Mouse (Mus musculus) lung, postnatal 4 days (tissue): Measurements from ENCODE around the gene Reck.

ENCODE experiments used
- DNase-seq, 2 experiments: peaks; one replicate each; pipeline ENCODE4 v3.0.0; 2021

The Reck gene

DNA sequence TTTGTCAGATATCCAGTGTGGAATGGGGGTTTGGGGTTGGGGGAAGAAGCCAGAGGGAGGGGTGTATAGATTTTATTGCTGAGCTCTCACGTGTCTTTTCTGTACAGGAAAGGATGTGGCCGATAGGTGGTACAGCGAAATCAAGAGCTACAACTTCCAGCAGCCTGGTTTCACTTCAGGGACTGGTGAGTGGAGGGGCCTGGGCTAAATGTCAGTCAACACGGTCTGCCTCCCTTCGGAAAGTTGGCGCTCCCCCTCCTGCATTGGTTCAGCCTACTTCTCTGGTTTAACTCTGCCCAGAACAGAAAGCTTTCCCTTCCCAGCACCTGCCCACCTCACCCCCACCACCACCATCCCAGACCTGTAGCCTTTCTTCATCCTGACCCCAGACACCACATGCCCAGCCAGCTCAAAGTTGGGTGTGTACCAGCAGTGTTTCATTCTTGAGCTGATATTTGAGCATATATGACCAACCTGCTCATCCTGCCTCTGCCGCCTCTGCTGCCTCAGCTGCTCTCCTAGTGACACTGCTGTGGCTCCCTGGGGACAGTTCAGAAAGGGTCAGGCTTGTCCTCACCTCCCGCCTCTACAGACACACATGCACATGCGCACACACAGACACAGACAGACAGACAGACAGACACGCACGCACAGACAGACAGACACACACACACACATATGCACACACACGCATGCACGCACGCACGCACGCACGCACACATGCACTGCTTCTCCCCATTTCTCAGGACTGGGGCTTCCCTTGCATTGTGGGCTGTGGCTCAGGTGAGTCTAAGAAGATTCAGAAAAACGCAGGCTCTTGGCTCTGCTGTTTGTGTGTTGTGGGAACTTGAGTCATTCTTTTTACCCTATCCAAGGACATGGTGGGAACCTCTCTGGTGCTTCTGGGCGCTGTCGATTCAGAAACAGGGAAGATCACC lies 95.3 kb downstream of the Reck start:
- no peak for DNase-seq

DNA sequence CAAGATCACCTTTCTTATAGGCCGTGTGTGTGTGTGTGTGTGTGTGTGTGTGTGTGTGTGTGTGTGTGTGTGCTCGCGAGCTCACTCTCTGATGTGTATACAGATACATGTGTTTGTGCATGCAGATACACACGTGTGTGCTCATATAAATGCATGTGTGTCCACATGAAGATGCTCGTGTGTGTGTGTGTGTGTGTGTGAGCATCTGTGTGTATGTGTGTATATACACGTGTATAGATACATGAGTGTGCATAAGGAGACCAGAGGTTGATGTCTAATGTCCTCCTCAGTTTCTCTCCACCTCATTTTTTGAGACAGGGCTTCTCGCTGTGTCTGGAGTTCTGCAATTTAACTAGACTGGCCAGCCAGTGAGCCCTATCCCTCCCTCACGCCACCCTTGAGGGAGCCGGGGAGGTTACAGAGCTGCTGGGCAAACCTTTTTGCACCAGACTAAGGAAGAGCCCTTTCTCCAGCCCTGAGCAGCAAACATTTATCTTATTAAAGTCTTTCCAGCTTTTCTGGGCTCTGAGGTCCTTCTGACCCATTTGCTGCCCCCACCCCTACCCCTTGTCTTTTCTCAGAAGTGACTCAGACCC lies 96.3 kb downstream of the Reck start:
- DNase-seq = no peak

DNA sequence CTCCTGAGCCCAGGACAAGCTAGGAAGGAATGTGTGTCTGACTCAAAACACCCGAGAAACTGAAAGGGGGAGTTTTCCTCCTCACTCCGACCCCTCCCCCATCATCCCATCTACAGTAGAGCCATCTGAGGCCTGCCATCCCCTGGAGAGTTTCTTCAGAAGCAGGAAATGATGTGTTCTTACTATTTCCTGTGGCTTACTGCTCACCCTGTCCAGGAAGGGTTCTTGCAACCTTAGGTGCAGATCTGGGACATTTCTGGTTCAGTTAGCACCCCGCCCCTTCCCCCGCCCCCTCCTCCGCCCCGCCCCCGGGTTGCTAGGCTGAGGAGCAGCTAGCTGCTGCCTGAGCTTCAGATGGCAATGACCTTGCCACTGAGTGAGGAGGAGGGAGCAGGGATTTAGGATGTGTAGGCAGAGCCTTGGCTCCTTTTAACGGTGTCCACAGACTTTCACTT lies 96.8 kb downstream of the Reck start:
- peak; percentile 51 to 67 for DNase-seq

DNA sequence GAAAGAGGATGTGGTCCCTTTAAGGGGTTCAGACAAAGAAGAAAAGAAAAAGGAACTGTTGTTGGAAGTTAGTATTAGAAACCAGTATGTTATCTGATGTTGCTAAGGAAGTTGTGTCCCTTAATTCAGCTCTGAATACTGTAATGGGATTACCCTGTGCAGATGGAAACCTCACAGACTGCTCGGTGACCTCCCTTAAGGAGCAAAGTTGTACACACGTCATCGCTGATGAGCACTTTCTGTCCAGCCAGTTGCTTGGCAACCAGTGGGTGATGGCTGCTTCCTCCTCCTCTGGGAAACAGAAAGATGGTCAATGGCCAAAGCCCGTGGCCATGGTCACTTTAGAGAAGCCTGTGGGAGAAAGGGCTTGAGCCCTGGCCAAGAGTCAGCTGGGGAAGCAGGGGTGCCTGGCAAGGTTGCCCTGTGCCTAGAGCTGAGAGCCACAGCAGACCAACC lies 98.2 kb downstream of the Reck start:
- peak; percentile 72 to 73 for DNase-seq

DNA sequence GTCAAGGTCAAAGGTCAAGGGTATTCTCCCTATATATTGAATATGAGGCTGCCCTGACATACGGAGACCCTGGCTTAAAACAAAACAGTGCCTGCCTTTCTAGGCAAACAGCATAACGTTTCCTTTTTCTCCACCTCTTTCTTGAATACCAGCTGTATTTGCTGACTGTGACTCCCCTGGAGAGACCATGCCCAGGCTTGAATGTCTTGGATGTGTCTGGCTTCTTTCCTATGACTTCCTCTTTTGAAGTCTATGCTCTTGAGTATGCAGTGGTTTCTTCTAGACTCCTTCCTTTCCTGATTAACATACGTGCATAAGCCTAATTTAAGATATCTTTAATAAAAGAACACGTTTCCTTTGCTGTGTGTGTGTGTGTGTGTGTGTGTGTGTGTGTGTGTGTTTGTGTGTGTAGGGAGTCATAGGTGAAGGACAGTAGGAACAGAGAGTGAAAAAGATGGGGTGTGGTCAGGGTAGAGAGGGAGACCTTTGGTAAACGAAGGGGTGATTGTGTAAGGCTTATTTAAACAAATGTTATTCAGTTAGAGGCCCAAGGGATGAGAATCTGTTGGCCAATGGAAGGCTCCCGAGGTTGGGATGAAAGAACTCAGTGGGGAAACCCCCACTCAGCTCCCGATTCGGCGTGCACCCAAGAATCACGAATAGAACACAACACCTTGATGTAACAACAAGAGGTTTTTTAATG lies 99.7 kb downstream of the Reck start:
- peak in 1 of 2 experiments; percentile 3 for DNase-seq

DNA sequence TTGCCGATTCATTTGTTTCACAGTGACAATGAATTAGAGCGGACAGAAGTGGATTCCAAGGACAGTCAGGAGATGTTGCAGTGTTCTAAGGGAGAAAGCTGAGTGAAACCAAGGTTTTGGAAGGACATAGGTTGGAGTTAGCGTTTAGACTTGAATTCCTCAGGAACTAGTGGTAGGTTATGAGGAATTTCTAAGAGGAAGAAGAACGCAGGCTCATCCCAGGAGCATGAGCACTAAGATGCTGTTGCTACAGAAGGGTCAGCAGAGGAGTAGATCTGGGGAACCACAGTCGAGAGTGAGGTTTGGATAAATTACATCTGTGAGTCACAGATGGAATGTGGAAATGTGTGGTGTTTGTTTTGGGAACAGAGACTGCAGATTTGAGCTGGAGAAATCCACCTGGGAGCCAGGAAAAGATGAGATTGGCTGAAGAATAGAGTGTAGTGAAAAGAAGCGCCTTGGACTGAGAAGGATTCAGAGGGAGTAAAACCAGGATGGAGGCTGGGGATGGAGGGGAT lies 101.0 kb downstream of the Reck start:
- DNase-seq = peak in 1 of 2 experiments; percentile 3

DNA sequence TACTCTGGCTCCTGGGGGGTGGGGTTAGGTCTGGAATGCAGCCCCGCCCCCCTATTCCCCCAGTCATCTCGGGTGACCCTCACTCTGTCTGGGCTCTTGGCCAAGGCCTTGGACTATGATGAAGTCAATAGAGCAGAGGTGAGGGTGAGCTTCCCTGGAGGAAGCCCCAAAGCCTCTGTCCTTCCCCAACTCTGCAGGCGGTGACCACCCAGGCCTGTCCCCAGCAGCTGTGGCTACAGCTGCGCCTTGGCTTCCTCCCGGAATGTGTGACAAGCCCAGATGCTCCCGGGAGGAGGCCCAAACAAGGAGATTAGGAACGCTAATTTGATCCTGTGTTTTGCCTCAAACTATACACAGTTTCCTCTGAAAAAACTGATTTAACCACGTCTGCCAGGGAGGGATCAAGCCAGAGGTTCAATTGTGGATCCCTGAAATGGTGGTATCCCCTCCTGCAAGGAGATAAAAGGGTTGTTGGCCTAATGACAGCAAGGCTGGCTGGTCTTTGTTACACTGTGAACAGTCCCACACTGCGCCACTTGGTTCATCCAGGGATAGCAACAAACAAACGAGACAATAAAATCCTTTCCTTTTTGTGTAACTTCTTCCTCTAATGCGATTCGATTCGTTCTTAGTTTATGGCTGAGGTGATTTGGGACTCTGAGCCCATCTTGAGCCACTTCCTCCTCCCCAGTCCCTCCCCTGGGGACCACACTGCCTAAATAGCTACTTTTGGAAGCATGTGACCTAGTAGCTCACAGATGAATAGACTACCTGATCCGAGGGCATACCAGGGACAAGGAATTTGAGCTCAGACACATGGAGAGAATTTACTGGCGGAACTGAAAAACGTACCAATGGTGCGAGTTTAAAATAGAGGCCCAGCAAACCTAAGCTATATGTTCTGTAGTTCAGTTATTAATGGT lies 103.5 kb downstream of the Reck start:
- peak; percentile 50 to 82 for DNase-seq

DNA sequence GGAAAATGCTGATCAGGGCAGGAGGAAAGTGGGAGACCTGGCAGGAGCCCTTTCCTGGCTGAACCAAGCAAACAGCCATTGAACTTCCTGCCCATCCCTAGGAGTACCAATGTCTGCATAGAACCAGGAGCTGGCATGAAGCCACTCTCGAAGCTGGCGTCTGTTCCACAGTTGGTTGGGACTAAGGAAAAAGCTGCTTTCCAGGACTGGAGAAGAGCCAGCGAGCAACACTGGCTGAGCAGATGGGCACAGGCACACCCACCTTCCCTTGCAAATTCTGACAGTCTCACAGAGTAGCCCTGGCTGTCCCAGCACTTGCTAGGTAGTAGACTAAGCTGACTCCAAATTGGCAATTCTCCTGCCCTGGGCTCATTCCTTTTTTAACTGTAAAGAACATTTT lies 104.4 kb downstream of the Reck start:
- DNase-seq = peak; percentile 71 to 81

DNA sequence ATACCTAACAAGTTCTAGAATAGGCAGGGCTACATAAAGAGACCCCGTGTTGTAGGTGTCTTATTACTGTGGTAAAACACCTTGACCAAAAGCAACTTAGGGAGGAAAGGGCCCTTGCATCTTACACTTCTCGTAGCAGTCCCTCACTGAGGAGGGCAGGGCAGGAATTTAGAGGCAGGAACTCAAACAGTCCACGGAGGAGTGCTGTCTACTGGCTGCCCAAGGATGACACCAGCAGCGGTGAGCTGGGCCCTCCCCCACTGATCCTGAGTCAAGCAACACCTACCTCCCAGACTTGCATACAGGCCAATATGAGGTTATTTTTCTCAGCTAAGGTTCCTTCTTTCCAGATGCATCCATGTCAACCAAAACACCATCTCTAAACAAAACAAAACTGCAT lies 104.9 kb downstream of the Reck start:
- peak in 1 of 2 experiments; percentile 4 for DNase-seq

DNA sequence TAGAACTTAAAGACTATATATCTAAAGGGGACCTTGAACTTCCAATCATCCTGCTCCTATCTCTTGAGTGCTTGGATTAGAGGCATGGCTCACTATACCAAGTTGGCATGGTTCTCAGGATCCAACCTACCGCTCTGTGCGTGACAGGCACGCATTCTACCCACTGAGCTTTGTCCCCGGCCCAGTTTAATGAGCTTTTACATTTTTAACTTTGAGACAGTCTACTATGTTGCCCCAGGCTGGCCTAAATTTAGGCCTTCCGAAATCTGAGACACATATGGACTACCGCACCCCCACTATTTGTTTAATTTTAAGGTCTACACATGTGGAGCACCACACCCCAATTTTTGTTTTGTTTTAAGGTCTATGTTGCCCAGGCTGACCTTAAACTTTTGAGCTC lies 105.5 kb downstream of the Reck start:
- no peak for DNase-seq

DNA sequence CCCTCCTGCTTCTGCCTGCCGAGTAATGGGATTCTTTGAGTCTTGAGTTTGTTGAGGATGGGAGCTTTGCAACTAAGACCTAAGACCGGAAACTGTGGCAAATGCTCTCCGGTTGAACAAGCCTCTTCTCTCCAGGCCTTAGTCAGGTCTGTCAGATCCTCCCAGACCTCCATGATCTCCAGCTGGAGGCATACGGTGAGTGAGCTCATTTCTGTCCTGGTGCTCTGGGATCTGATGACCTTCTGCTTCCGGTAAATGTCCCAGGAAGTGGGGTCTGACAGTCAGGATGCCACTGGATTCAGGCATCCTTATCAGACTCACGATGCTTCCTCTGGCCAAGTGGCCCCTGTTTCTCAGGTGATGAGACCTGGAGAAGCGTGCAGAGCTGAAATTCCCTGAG lies 105.9 kb downstream of the Reck start:
- peak; percentile 3 to 17 for DNase-seq

DNA sequence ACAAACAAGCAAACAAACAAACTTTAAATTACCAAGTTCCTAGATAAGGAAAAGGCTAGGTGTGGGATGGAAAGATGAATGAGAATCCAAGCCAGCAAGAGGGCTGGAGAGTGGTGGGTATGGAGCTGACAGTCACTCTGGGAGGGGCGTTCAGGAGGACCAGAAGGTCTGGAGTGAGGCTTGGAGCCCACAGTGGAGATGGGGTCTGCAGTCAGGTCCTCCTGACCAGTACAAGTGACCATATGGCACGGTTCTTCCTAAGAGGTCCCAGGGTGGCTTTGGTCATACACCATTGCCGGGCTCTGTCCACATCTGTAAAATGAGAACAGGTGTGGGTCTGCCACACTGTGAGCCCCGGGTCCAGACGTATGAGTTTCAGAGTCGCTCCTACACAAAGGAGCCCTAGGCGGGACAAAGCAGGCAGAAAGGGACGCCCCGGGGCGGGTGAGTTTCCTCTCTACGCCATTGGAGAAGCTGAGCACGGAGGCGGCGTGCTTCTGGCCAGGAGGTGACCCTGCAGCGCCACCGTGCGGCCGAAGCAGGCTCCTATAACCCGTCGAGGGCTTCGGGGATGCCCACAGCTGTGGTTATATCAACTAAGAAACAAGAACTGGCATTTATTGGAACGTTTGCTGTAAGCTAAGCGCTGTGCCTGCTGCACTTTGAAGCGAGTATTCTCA lies 106.9 kb downstream of the Reck start:
- peak; percentile 93 to 96 for DNase-seq

DNA sequence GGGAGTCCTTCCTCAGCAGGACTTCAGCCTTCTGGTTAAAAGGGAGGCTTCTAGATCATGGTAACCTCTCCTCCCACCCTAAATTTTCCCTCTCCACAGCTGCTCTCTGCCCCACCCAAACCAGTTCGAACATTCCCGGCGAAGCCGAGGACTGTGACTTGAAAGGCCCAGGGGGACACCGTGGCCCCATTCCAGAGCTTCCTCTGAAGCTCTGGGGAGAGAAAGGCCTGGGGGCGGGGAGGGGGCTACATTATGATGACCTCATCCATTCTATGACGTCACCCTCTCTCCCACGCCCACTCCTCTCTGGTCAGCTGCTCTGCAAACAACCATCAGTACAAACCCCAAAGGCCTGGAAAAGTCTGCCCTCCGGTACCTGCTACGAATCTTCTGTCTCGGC lies 107.9 kb downstream of the Reck start, which contains the start of gene Ccin:
TSS of gene Ccin (plus strand) at position 303 of the 400 bp plus-strand sequence.
- DNase-seq = peak in 1 of 2 experiments; percentile 18

DNA sequence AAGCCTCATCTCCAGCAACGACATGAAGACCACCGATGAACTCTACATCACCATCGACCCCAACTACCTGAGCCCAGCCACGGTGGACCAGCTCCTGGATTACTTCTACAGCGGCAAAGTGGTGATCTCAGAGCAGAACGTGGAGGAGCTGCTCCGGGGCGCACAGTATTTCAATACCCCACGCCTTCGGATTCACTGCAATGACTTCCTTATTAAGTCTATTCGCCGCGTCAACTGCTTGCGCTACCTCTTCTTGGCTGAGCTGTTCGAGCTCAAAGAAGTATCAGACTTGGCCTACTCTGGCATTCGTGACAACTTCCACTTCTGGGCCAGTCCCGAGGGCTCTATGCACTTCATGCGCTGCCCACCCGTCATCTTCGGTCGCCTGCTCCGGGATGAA lies 108.4 kb downstream of the Reck start:
- peak in 1 of 2 experiments; percentile 16 for DNase-seq

DNA sequence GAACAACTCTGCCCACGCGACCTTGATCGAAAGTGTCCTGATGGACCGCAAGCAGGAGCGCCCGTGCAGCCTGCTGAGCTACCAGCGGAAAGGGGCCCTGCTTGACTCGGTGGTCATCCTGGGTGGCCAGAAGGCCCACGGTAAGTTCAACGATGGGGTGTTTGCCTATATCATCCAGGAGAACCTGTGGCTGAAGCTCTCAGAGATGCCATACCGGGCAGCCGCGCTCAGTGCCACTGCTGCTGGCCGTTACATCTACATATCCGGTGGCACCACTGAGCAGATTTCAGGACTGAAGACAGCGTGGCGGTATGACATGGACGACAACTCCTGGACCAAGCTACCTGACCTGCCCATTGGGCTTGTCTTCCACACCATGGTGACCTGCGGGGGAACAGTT lies 109.0 kb downstream of the Reck start:
- peak in 1 of 2 experiments; percentile 21 for DNase-seq

DNA sequence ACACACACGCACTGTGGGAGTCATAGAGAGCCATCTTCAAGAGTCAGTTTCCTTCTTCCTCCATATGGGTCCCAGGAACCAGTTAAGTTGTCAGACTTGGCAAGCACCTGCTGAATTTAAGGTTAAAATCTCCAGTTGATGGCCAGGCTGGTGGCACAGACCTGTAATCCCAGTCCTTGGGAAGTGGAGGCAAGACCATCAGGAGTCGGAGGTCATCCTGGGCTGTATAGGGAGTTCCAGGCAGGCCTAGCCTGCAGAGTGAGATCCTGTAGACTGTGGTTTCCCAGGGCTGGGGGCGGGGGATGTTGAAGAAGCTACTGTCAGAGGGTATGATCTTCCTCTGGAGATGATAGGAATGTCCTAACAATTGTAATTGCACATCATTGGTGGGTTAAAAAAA lies 113.6 kb downstream of the Reck start:
- DNase-seq = no peak

DNA sequence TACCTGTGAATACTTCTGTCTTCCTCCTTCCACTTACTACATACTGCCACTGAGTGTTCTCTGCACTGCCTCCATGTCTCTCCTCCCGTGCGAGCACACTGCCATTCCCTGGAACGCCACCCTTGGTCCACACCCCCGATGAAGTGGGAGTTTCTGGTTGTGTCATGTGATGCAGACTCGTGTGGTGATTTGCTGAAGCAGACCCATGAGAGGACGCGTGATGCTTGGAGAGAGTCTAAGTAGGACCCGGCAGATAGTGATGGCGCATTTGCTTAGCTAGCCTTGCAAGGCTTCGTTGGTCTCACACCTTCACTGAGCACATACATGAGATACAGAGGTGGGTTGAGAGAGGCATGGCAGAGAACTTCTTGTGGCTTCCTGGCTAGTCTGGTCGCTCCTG lies 117.7 kb downstream of the Reck start:
- DNase-seq = no peak

DNA sequence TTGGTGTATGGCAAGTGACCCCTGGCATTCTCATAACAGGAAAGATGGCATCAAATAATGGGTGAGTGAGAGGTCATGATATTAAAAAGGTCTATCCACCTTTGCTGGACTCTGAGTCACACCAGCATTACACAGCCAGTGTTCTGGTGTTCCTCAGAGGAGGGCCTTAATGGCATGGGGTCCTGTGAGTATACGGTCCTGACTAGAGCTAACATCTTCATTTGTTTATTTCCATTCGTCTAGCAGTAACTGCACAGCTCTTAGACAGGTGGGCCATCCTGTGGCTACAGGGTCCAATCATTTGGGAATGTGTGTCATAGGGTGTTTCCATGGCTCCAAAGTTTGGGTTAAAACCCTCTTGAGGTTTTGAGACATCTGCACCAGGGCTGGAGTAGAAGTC lies 119.0 kb downstream of the Reck start:
- DNase-seq = no peak
